1 mouse cellular context compared by ENCODE assay signal in the genomic region with DNA sequence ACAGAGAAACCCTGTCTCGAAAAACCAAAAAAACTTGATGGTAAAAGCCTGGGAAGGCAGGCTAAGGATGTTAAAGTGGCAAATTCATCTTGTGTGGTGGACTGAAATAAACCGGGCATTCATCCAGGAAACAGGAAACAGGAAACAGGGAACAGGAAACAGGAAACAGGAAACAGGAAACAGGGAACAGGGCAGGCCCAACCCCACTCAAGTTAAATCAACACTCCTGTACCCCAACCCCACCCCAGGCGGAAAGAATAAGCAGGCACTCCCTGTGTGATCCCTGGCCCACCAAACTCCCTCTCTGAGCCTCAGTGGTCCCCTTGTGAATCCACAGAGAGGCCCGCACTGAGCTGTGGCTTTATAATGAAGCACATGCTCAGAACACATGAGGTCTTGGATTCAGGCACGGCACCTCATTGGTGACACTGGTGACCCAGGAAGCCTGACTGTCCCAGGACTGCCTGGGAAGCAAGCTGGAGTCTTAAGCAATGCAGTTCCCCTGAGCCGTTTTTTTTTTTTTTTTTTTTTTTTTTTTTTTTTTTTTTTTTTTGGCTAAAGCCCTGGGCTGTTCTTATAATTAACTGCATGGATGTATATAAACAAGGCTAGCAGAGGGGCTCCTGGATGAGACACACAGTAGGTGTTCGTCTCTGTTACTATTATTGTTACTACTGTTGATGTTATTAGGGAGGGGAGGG.
TF ChIP-seq lines count a peak whose summit lies in the region.

No protein-coding gene starts in this region.

TF ChIP-seq in ES-E14, 5 proteins besides CTCF, POLR2A, EP300 and RAD21:
- TF ChIP-seq MAFK (IDR thresholded peaks at IDR 0.05; ENCODE audit: insufficient read depth, low read depth, low read length), result no peak
- TF ChIP-seq CHD2 (IDR thresholded peaks at IDR 0.05; ENCODE audit: low read depth, low read length), result no peak
- TF ChIP-seq ZC3H11A (IDR thresholded peaks at IDR 0.05; ENCODE audit: borderline replicate concordance, low read depth, low read length), result no peak
- no peak for TF ChIP-seq HCFC1 (IDR thresholded peaks at IDR 0.05; ENCODE audit: borderline replicate concordance, insufficient read depth, low read length)
- peak; percentile 95 for TF ChIP-seq ZNF384 (IDR thresholded peaks at IDR 0.05; ENCODE audit: low read depth, low read length)
TF ChIP-seq in ES-E14: peak in this region for 1.
